Mouse (Mus musculus) thymus, adult 2 months (tissue): ENCODE measurements around the gene H2-Ob. TPM values are rescaled to one million over a fixed set of nuclear protein-coding genes. Genes with fewer than 3 reads are reported as not detected.

ENCODE experiments used
- DNase-seq: peaks from one replicate; pipeline ENCODE4 v3.0.0; 2021
- H3K27ac ChIP-seq: fragments of 200-500 bp; 2 replicates; pipeline ENCODE4 v1.5.1; 2012; ENCODE audit warnings: low read length, control low read depth; ENCODE audit not compliant: control insufficient read depth, insufficient read depth
- H3K27me3 ChIP-seq: fragments of 200-500 bp; 2 replicates; pipeline ENCODE4 v1.6.1; 2012; ENCODE audit warnings: mild to moderate bottlenecking, low read length, moderate library complexity, mixed read lengths; ENCODE audit not compliant: control insufficient read depth, insufficient read depth
- H3K36me3 ChIP-seq: fragments of 200-500 bp; 2 replicates; pipeline ENCODE4 v1.6.1; 2012; ENCODE audit warnings: mild to moderate bottlenecking, low read length, moderate library complexity; ENCODE audit not compliant: control insufficient read depth, insufficient read depth
- H3K4me1 ChIP-seq: fragments of 200-500 bp; replicated peaks from 2 replicates; pipeline ENCODE4 v1.6.1; 2012; ENCODE audit warnings: low read length; ENCODE audit not compliant: control insufficient read depth, insufficient read depth
- H3K4me3 ChIP-seq: fragments of 200-500 bp; 2 replicates; pipeline ENCODE4 v1.5.1; 2012; ENCODE audit warnings: mild to moderate bottlenecking, low read length, control low read depth, moderate library complexity; ENCODE audit not compliant: control insufficient read depth, insufficient read depth
- CTCF ChIP-seq: fragments of 200-500 bp; IDR thresholded peaks from 2 replicates; pipeline ENCODE4 v1.5.1; 2012; ENCODE audit warnings: mild to moderate bottlenecking, control low read depth, low read length, moderate library complexity, borderline replicate concordance; ENCODE audit not compliant: control insufficient read depth, poor library complexity, insufficient read depth; ENCODE audit errors: extremely low read depth
- POLR2A ChIP-seq: fragments of 200-500 bp; IDR thresholded peaks from 2 replicates; pipeline ENCODE4 v1.6.1; 2012; ENCODE audit warnings: mild to moderate bottlenecking, low read length, control low read depth, moderate library complexity; ENCODE audit not compliant: control insufficient read depth, poor library complexity, insufficient read depth; ENCODE audit errors: extremely low read depth
- WGBS: fragments of 180-500 bp; shearing (Covaris S2); methylation state at CpG from one replicate; pipeline ENCODE4 v1.1.7; 2018; 5-methylcytosine and 5-hydroxymethylcytosine counted together
- polyA plus RNA-seq: library from polyadenylated mRNA; depleted of rRNA; stranded (reverse); fragments of >200 nt; gene quantifications from 2 replicates; pipeline ENCODE4 v1.2.3, GENCODE M21; 2012

H2-Ob gene
- polyA plus RNA-seq, 1 experiment, result 37.5 TPM

GRCm38 (mm10) chr17:34247047-34247446, 8.3 kb downstream of the H2-Ob start:
- no peaks in the 10 kb centered on the region for H3K36me3 ChIP-seq
- TF ChIP-seq CTCF, result no peak
- H3K27me3 ChIP-seq, result no peaks in the 10 kb centered on the region
- H3K27ac ChIP-seq, result no peak overlapping the region
- WGBS, result 78% methylated on average over 3 of the region's 3 CpGs
- H3K4me3 ChIP-seq, result no peak overlapping the region
- no peak for DNase-seq
- H3K4me1 ChIP-seq, result no peaks in the 10 kb centered on the region

GRCm38 (mm10) chr17:34248764-34249163, 10.1 kb downstream of the H2-Ob start:
- WGBS, result 34% methylated on average over 2 of the region's 2 CpGs
- DNase-seq, result no peak
- Histone ChIP-seq H3K27ac (no peak overlapping the region), H3K36me3 (no peaks in the 10 kb centered on the region), H3K27me3 (no peaks in the 10 kb centered on the region), H3K4me1 (no peaks in the 10 kb centered on the region), H3K4me3 (no peak overlapping the region)
- TF ChIP-seq CTCF (no peak), POLR2A (no peak)

GRCm38 (mm10) chr17:34249361-34249760, 10.7 kb downstream of the H2-Ob start:
- TF ChIP-seq CTCF (no peak), POLR2A (no peak)
- DNase-seq, result no peak
- Histone ChIP-seq H3K27ac (no peak overlapping the region), H3K27me3 (no peaks in the 10 kb centered on the region), H3K4me3 (no peak overlapping the region), H3K36me3 (no peaks in the 10 kb centered on the region), H3K4me1 (no peaks in the 10 kb centered on the region)
- WGBS, result 56% methylated on average over 3 of the region's 3 CpGs

- Histone ChIP-seq H3K27me3 (no peaks in the 10 kb centered on the region), H3K36me3 (no peaks in the 10 kb centered on the region), H3K4me3 (no peak overlapping the region), H3K27ac (no peak overlapping the region), H3K4me1 (no peaks in the 10 kb centered on the region)
- peak; percentile 45 for DNase-seq
- TF ChIP-seq POLR2A, result no peak
- no peak for TF ChIP-seq CTCF
- 16% methylated on average over 4 of the region's 4 CpGs for WGBS
These were observed 11.2 kb downstream of the H2-Ob start for GRCm38 (mm10) chr17:34249878-34250277.

- H3K36me3 ChIP-seq, result no peaks in the 10 kb centered on the region
- H3K27me3 ChIP-seq, result no peaks in the 10 kb centered on the region
- no peaks in the 10 kb centered on the region for H3K4me1 ChIP-seq
- WGBS, result 79% methylated on average over 4 of the region's 4 CpGs
- no peak for DNase-seq
- TF ChIP-seq CTCF (no peak), POLR2A (no peak)
- no peak overlapping the region for H3K4me3 ChIP-seq
- no peak overlapping the region for H3K27ac ChIP-seq
These were observed 13.0 kb downstream of the H2-Ob start for GRCm38 (mm10) chr17:34251666-34252065.

GRCm38 (mm10) chr17:34256501-34256900, 17.8 kb downstream of the H2-Ob start:
- no peaks in the 10 kb centered on the region for H3K36me3 ChIP-seq
- H3K4me1 ChIP-seq, result peaks cover 2% of the 10 kb centered on the region; the same call in 1 of the 2 replicates
- no peak overlapping the region for H3K27ac ChIP-seq
- WGBS, result 88% methylated on average over 5 of the region's 5 CpGs
- no peaks in the 10 kb centered on the region for H3K27me3 ChIP-seq
- TF ChIP-seq CTCF (no peak), POLR2A (no peak)
- no peak overlapping the region for H3K4me3 ChIP-seq
- no peak for DNase-seq

GRCm38 (mm10) chr17:34257594-34258375, 19.1 kb downstream of the H2-Ob start, which contains the start of gene H2-Ab1:
H2-Ab1 (plus strand) TSS chr17:34257689.
- Histone ChIP-seq H3K27me3 (no peaks in the 10 kb centered on the region), H3K4me3 (no peak within 1 kb of the TSS), H3K4me1 (peaks cover 6% of the 10 kb centered on the region; the same call in 1 of the 2 replicates), H3K36me3 (no peaks in the 10 kb centered on the region), H3K27ac (peak within 1 kb of the TSS; percentile 38; the same call in 1 of the 2 replicates)
- DNase-seq, result peak; percentile 86
- TF ChIP-seq CTCF, result no peak
- no peak for TF ChIP-seq POLR2A
- WGBS, result 58% methylated on average over 11 of the region's 11 CpGs
